Mouse (Mus musculus) forebrain, embryonic 14.5 days (tissue): Measurements from ENCODE around the gene 6430531B16Rik. TPM values are rescaled to one million over a fixed set of nuclear protein-coding genes. Genes with fewer than 3 reads are reported as not detected.

Source experiments
- ATAC-seq: fragments of 200-750 bp; cut with Nextera tagmentation; 2 replicates; pipeline ENCODE4 v1.8.0; 2017; ENCODE audit warnings: mild to moderate bottlenecking, moderate library complexity
- DNase-seq: peaks from one replicate; pipeline ENCODE4 v3.0.0-alpha.2; 2015; ENCODE audit warnings: low spot score
- H3K27ac ChIP-seq: fragments of 300-500 bp; sonication (generic); 2 replicates; pipeline ENCODE4 v1.5.1; 2014; ENCODE audit warnings: low read depth, mild to moderate bottlenecking, control low read depth, low read length, moderate library complexity
- H3K27me3 ChIP-seq: fragments of 300-500 bp; sonication (generic); replicated peaks from 2 replicates; pipeline ENCODE4 v1.6.1; 2014; ENCODE audit warnings: low read length, control low read depth, mixed read lengths; ENCODE audit not compliant: control insufficient read depth, insufficient read depth
- H3K36me3 ChIP-seq: fragments of 300-500 bp; sonication (generic); 2 replicates; pipeline ENCODE4 v1.6.1; 2014; ENCODE audit warnings: low read length, control low read depth; ENCODE audit not compliant: control insufficient read depth, insufficient read depth
- H3K4me1 ChIP-seq: fragments of 300-500 bp; sonication (generic); 2 replicates; pipeline ENCODE4 v1.6.1; 2014; ENCODE audit warnings: antibody characterized with exemption, low read length, control low read depth; ENCODE audit not compliant: control insufficient read depth, insufficient read depth
- H3K4me2 ChIP-seq: fragments of 300-500 bp; sonication (generic); 2 replicates; pipeline ENCODE4 v1.6.1; 2014; ENCODE audit warnings: mild to moderate bottlenecking, control low read depth, low read length
- H3K4me3 ChIP-seq: fragments of 300-500 bp; sonication (generic); 2 replicates; pipeline ENCODE4 v1.5.1; 2014; ENCODE audit warnings: low read depth, low read length, control low read depth
- H3K9ac ChIP-seq: fragments of 300-500 bp; sonication (generic); 2 replicates; pipeline ENCODE4 v1.6.1; 2014; ENCODE audit warnings: mild to moderate bottlenecking, low read length, control low read depth, moderate library complexity
- H3K9me3 ChIP-seq: fragments of 300-500 bp; sonication (generic); replicated peaks from 2 replicates; pipeline ENCODE4 v1.6.1; 2016; ENCODE audit warnings: low read length, control low read depth, mixed read lengths; ENCODE audit not compliant: control insufficient read depth
- WGBS: fragments of 180-500 bp; shearing (Covaris S2); extraction: QIAGEN DNeasy Blood & Tissue Kit; methylation state at CpG from one replicate; pipeline ENCODE4 v1.1.7; 2014; 5-methylcytosine and 5-hydroxymethylcytosine counted together
- polyA plus RNA-seq: library from polyadenylated mRNA; unstranded; fragments of >200 nt; fragmentation: Nextera tagmentation; extraction: Ambion mirVana; gene quantifications from 2 replicates; pipeline ENCODE4 v1.2.1, GENCODE M21; 2014

Gene 6430531B16Rik
- polyA plus RNA-seq, 1 experiment from 2014 or later = 0.86 TPM

DNA sequence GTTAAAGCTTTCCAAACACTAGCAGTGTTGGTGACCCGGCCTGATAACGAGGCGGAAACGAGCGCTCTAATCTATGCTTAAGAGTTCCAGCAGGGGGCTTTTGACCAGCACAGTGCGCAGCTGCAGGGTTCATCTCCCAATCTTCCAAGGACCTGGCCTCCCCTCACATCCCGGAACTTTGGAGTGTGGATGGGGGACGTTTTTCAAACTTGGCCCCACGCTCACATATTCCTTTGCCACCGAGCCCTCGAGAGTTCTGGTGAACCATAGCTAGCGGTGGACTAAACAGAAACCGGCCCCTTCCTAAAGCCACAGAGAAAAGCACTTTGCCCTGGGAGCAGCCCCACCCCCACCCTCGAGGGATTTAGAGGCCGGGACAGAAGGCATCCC lies 28.7 kb downstream of the 6430531B16Rik start:
- H3K9ac ChIP-seq = peak overlapping the region; percentile 43; the same call in 1 of the 2 replicates
- DNase-seq = peak; percentile 60
- H3K27ac ChIP-seq = no peak overlapping the region
- ATAC-seq = peak; percentile 72; the same call in 1 of the 2 replicates
- peaks cover 7% of the 10 kb centered on the region for H3K4me1 ChIP-seq
- peaks cover 52% of the 10 kb centered on the region for H3K27me3 ChIP-seq
- H3K4me3 ChIP-seq = peak overlapping the region; percentile 35
- H3K4me2 ChIP-seq = peak overlapping the region; percentile 80
- no peaks in the 10 kb centered on the region for H3K36me3 ChIP-seq
- H3K9me3 ChIP-seq = no peaks in the 10 kb centered on the region
- 0% methylated on average over 15 of the region's 15 CpGs for WGBS

DNA sequence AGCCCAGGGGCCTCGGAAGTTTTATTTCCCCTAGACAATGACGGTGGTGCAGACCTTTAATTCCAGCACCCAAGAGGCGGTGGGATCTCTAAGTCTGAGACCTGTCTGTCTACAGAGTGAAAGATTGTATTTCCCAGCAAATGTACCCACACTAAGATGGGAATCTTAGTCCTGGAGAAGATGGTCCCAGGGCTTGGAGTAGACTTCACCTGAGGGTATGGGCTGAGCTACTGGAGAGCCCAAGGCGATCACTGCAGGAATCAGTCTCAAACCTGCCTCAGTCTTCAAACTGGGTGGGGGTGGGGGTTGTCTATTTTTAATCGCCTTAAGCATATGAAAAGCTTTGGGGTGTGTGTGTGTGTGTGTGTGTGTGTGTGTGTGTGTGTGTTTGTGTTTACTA lies 32.5 kb downstream of the 6430531B16Rik start:
- WGBS = 33% methylated on average over 5 of the region's 5 CpGs
- DNase-seq (no peak), ATAC-seq (no peak)
- Histone ChIP-seq H3K4me1 (peaks cover 7% of the 10 kb centered on the region), H3K4me2 (no peak overlapping the region), H3K27ac (no peak overlapping the region), H3K9me3 (no peaks in the 10 kb centered on the region), H3K27me3 (peaks cover 83% of the 10 kb centered on the region), H3K9ac (no peak overlapping the region), H3K36me3 (no peaks in the 10 kb centered on the region), H3K4me3 (no peak overlapping the region)

DNA sequence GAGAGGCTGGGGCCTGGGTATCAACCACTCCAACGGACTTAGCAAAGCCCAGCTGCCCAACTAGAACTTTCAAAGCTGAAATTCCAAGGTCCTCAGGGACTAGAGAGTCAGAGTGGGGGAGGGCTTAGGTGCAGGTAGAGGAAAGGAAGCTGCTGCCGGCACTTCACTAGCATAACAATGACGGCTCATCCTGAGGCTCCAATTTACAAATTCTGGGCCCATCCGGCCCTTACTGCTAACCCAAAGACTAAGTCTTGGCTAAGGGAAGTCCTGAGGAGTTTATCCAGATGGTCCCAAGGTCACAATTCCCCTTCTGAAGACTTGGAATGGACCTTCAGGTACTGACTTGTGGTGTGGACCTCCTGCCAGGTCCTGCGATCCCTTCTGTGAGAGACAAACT lies 33.0 kb downstream of the 6430531B16Rik start:
- no peaks in the 10 kb centered on the region for H3K36me3 ChIP-seq
- no peak overlapping the region for H3K4me2 ChIP-seq
- H3K4me3 ChIP-seq = no peak overlapping the region
- H3K27me3 ChIP-seq = peaks cover 78% of the 10 kb centered on the region
- ATAC-seq = no peak
- DNase-seq = no peak
- H3K27ac ChIP-seq = no peak overlapping the region
- WGBS = 10% methylated on average over 5 of the region's 5 CpGs
- H3K9me3 ChIP-seq = no peaks in the 10 kb centered on the region
- peaks cover 4% of the 10 kb centered on the region for H3K4me1 ChIP-seq
- H3K9ac ChIP-seq = no peak overlapping the region

DNA sequence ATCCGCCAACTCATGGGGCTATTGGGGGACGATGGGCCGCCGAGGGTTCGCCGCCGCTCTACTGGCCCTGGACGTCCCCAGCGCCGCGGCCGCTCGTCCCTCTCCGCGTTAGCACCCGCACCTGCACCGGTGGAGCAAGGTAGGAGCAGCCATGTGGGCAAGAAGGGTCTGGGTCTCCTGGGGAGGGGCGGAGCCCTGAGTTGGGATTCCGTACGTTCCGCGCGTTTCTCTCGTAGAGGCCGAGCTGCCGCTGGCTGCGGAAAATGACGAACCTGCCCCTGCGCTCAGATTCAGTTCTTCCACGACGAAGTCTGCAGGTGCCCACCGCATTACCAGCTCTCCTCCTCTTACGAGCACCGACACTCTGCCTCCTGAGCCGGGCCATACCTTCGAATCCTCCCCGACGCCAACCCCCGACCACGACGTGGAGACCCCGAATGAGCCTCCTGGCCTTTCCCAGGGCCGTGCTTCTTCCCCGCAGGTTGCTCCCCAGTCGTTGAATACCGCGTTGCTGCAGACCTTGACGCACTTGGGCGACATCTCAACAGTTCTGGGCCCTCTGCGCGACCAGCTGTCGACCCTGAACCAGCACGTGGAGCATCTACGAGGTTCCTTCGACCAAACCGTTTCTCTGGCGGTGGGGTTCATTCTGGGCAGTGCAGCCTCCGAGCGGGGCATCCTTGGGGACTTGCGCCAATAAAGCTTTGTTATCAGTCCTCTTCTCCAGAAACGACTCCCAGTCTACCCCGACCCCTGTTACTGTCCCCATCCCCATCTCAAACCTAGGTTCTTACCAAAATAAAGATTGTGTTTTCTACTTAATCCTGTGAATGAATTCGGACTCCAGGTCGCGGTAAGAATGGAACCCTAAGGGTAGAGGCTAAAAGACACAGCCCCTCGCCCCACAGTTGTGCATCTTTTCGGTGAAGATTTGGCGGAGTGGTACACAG lies 34.0 kb downstream of the 6430531B16Rik start:
- ATAC-seq = no peak
- no peak overlapping the region for H3K9ac ChIP-seq
- no peak for DNase-seq

DNA sequence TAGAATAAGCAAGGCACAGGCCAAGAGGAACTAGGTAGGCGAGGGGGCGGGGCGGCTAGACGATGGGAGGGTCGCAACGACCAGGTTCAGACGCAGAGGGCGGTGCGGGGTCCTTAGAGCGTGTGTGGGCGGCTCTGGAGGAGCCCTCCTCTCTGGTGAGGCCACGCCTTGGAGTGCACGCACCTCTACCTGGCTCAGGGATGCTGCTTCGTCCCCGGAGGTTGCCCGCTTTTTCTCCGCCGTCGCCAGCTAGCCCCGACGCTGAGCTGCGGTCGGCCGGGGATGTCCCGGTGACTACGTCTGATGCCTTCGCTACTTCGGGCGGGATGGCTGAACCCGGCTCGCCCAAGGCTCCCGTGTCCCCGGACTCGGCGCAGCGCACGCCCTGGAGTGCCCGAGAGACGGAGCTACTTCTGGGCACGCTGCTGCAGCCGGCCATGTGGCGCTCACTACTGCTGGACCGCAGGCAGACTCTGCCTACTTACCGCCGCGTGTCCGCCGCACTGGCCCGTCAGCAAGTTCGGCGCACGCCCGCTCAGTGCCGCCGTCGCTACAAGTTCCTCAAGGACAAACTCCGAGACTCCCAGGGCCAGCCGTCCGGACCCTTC lies 34.8 kb downstream of the 6430531B16Rik start, which contains the start of gene Utf1:
Gene Utf1 (plus strand): TSS at position 116 of the 608 bp plus-strand sequence.
- no peaks in the 10 kb centered on the region for H3K36me3 ChIP-seq

More for the DNA sequence above, 34.0 kb downstream of the 6430531B16Rik start:
- H3K9me3 ChIP-seq = no peaks in the 10 kb centered on the region
- H3K36me3 ChIP-seq = no peaks in the 10 kb centered on the region
- peak overlapping the region; percentile 51 for H3K4me2 ChIP-seq
- WGBS = 3% methylated on average over 68 of the region's 68 CpGs
- no peak overlapping the region for H3K27ac ChIP-seq
- H3K4me3 ChIP-seq = peak overlapping the region; percentile 29
- peaks cover 70% of the 10 kb centered on the region for H3K27me3 ChIP-seq
- no peaks in the 10 kb centered on the region for H3K4me1 ChIP-seq

DNA sequence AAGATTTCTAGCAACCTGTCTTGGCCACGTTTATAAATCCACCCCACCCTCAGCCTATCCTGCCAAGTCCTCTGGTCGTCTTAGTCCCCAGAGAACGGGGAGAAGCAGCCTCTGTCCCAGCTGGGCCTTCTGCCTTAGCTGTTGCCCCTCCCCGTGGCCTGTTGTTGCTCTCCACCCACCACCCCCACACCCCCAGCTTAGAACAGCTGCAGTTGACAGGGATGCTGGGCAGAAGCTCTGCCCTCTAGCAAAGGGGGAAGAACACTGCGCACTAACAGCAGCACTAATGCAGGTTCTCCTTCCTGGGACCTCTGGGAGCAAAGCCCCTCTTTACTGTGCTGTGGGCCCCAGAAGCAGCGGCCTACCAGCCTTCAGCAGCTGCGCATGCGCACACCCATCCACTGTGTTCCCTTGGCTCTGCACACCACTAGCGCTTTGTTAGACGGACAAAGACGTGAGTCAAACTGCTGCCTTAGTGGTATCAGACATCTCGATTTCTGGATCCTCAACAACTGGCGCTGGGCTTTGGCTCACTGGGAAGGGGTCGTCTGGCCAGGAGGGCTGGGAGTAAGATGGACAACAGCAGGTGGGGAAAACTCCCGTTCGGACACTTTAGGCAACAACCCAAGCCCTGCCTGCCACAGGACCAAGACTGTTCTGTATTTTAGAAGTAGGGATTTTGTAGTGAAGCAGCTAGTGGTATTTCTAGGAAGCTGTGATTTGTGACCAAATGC lies 37.9 kb downstream of the 6430531B16Rik start:
- H3K27me3 ChIP-seq = peaks cover 43% of the 10 kb centered on the region

More for the DNA sequence above, 34.8 kb downstream of the 6430531B16Rik start, which contains the start of gene Utf1:
- WGBS = under 1% methylated on average over 59 of the region's 59 CpGs
- Histone ChIP-seq H3K4me2 (peak within 1 kb of the TSS; percentile 51), H3K4me1 (no peaks in the 10 kb centered on the region), H3K9ac (0 out of 2 replicates have a peak within 1 kb of the TSS, but pooled peaks have one; percentile 13), H3K27ac (no peak within 1 kb of the TSS), H3K9me3 (no peaks in the 10 kb centered on the region), H3K4me3 (peak within 1 kb of the TSS; percentile 29), H3K27me3 (peaks cover 62% of the 10 kb centered on the region)
- DNase-seq (no peak), ATAC-seq (peak; percentile 70; the same call in 1 of the 2 replicates)

DNA sequence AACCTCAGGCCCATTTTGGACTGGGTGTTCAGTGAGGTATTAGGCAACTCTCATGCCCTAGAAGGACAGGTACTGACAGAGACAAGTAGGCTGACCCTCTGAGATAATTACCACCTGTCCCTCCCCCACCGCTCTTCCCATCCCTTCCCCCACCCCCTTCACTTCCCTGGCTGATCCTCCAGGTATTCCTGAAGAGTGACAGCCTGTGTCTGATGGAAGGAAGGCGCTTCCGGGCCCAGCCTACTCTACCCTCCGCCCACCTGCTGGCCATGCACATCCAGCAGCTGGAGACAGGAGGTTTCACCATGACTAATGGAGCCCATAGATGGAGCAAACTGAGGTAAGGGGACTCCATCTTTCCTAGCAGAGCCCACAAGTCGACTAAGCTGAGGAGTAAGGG lies 40.7 kb downstream of the 6430531B16Rik start:
- 74% methylated on average over 5 of the region's 5 CpGs for WGBS
- Histone ChIP-seq H3K4me2 (no peak overlapping the region), H3K36me3 (no peaks in the 10 kb centered on the region), H3K4me1 (no peaks in the 10 kb centered on the region), H3K27me3 (peaks cover 15% of the 10 kb centered on the region), H3K9ac (no peak overlapping the region), H3K27ac (no peak overlapping the region), H3K4me3 (no peak overlapping the region), H3K9me3 (no peaks in the 10 kb centered on the region)
- ATAC-seq (no peak), DNase-seq (no peak)

More for the DNA sequence above, 37.9 kb downstream of the 6430531B16Rik start:
- no peak overlapping the region for H3K4me2 ChIP-seq
- H3K4me3 ChIP-seq = no peak overlapping the region
- no peaks in the 10 kb centered on the region for H3K36me3 ChIP-seq
- ATAC-seq (no peak), DNase-seq (no peak)
- no peaks in the 10 kb centered on the region for H3K4me1 ChIP-seq
- H3K9me3 ChIP-seq = no peaks in the 10 kb centered on the region
- H3K9ac ChIP-seq = no peak overlapping the region
- WGBS = 59% methylated on average over 16 of the region's 16 CpGs
- H3K27ac ChIP-seq = no peak overlapping the region

DNA sequence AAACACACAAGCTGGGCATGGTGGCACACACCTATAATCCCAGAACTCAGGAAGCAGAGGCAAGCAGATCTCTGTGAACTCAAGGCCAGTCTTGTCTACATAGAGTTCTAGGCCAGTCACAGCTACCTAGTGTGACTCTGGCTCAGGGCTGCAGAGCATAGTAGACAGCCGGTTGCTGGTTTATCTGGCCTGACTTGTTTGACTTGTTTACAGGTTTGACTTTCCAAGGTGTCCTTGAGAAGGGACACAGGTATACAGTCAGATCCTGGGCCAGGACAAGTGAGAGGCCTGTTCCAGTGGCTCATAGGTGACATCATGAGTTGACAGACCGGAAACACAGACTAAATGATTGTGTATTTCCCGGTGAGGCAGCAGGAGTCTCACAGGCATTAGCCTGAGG lies 41.4 kb downstream of the 6430531B16Rik start:
- H3K4me2 ChIP-seq = no peak overlapping the region
- H3K4me3 ChIP-seq = no peak overlapping the region
- ATAC-seq (no peak), DNase-seq (no peak)
- no peak overlapping the region for H3K9ac ChIP-seq
- no peaks in the 10 kb centered on the region for H3K9me3 ChIP-seq
- 78% methylated on average over 3 of the region's 3 CpGs for WGBS
- no peaks in the 10 kb centered on the region for H3K4me1 ChIP-seq
- no peaks in the 10 kb centered on the region for H3K36me3 ChIP-seq
- peaks cover 8% of the 10 kb centered on the region for H3K27me3 ChIP-seq
- H3K27ac ChIP-seq = no peak overlapping the region
